Mouse (Mus musculus) brown adipose tissue, adult 24 weeks (tissue): Measurements from ENCODE around the gene Top2a. TPM values are rescaled to one million over a fixed set of nuclear protein-coding genes. Genes with fewer than 3 reads are reported as not detected.

Experiments
- H3K27ac ChIP-seq: fragments of 200-500 bp; replicated peaks from 2 replicates; pipeline ENCODE4 v1.5.1; 2012; ENCODE audit warnings: low read depth, mild to moderate bottlenecking, low read length
- H3K4me1 ChIP-seq: fragments of 200-500 bp; 2 replicates; pipeline ENCODE4 v1.6.1; 2012; ENCODE audit warnings: low read length, mixed read lengths; ENCODE audit not compliant: control insufficient read depth, insufficient read depth, insufficient read length
- H3K4me3 ChIP-seq: fragments of 200-500 bp; 2 replicates; pipeline ENCODE4 v1.5.1; 2012; ENCODE audit warnings: low read depth, mild to moderate bottlenecking, low read length, moderate library complexity; ENCODE audit not compliant: insufficient read depth
- polyA plus RNA-seq: library from polyadenylated mRNA; stranded (reverse); fragments of >200 nt; gene quantifications from 2 replicates; pipeline ENCODE4 v1.2.4, GENCODE M21; 2012; ENCODE audit not compliant: missing spikeins, insufficient read depth, insufficient read length

Top2a gene
- 0.92 and 1.2 TPM in 2 replicates for polyA plus RNA-seq

GRCm38 (mm10) chr11:99023500-99024467, at the start of gene Top2a:
TSS of gene Top2a (minus strand) at chr11:99024189.
- no peak within 1 kb of the TSS for H3K27ac ChIP-seq
- no peaks in the 10 kb centered on the region for H3K4me1 ChIP-seq
- peak within 1 kb of the TSS; percentile 74 for H3K4me3 ChIP-seq

- Histone ChIP-seq H3K4me1 (no peaks in the 10 kb centered on the region), H3K4me3 (no peak overlapping the region), H3K27ac (no peak overlapping the region)
Measured at GRCm38 (mm10) chr11:99073781-99074180, 49.8 kb upstream of the Top2a start.

GRCm38 (mm10) chr11:99071866-99072265, 47.9 kb upstream of the Top2a start:
- no peak overlapping the region for H3K4me3 ChIP-seq
- H3K27ac ChIP-seq, result no peak overlapping the region
- H3K4me1 ChIP-seq, result no peaks in the 10 kb centered on the region

GRCm38 (mm10) chr11:99068455-99068854, 44.5 kb upstream of the Top2a start:
- Histone ChIP-seq H3K4me1 (no peaks in the 10 kb centered on the region), H3K4me3 (no peak overlapping the region), H3K27ac (no peak overlapping the region)

- H3K4me1 ChIP-seq, result no peaks in the 10 kb centered on the region
- no peak overlapping the region for H3K27ac ChIP-seq
- no peak overlapping the region for H3K4me3 ChIP-seq
Measured at GRCm38 (mm10) chr11:99067591-99067990, 43.6 kb upstream of the Top2a start.

GRCm38 (mm10) chr11:99065979-99066378, 42.0 kb upstream of the Top2a start:
- Histone ChIP-seq H3K4me1 (no peaks in the 10 kb centered on the region), H3K4me3 (no peak overlapping the region), H3K27ac (no peak overlapping the region)

GRCm38 (mm10) chr11:99065353-99065752, 41.4 kb upstream of the Top2a start:
- H3K27ac ChIP-seq, result no peak overlapping the region

GRCm38 (mm10) chr11:99063406-99064131, 39.6 kb upstream of the Top2a start:
- H3K4me3 ChIP-seq, result no peak overlapping the region
- no peak overlapping the region for H3K27ac ChIP-seq
- H3K4me1 ChIP-seq, result peaks cover 4% of the 10 kb centered on the region; the same call in 1 of the 2 replicates

More at GRCm38 (mm10) chr11:99065353-99065752, 41.4 kb upstream of the Top2a start:
- Histone ChIP-seq H3K4me1 (peaks cover 2% of the 10 kb centered on the region; the same call in 1 of the 2 replicates), H3K4me3 (no peak overlapping the region)

GRCm38 (mm10) chr11:99062661-99063060, 38.7 kb upstream of the Top2a start:
- no peak overlapping the region for H3K4me3 ChIP-seq
- peaks cover 4% of the 10 kb centered on the region; the same call in 1 of the 2 replicates for H3K4me1 ChIP-seq
- H3K27ac ChIP-seq, result no peak overlapping the region

GRCm38 (mm10) chr11:99060435-99060834, 36.4 kb upstream of the Top2a start:
- 0 out of 2 replicates have a peak overlapping the region, but pooled peaks have one; percentile 31 for H3K27ac ChIP-seq
- H3K4me1 ChIP-seq, result peaks cover 4% of the 10 kb centered on the region; the same call in 1 of the 2 replicates
- no peak overlapping the region for H3K4me3 ChIP-seq

GRCm38 (mm10) chr11:99055571-99056452, 31.8 kb upstream of the Top2a start:
- Histone ChIP-seq H3K27ac (no peak overlapping the region), H3K4me3 (no peak overlapping the region), H3K4me1 (peaks cover 4% of the 10 kb centered on the region; the same call in 1 of the 2 replicates)

GRCm38 (mm10) chr11:99055143-99055542, 31.2 kb upstream of the Top2a start:
- Histone ChIP-seq H3K4me3 (no peak overlapping the region), H3K27ac (no peak overlapping the region), H3K4me1 (no peaks in the 10 kb centered on the region)

- Histone ChIP-seq H3K4me1 (peaks cover 31% of the 10 kb centered on the region), H3K4me3 (no peak overlapping the region), H3K27ac (peak overlapping the region; percentile 19)
Measured at GRCm38 (mm10) chr11:99047643-99048042, 23.7 kb upstream of the Top2a start.

- Histone ChIP-seq H3K27ac (peak overlapping the region; percentile 96), H3K4me1 (peaks cover 35% of the 10 kb centered on the region), H3K4me3 (no peak overlapping the region)
Measured at GRCm38 (mm10) chr11:99047120-99047519, 23.1 kb upstream of the Top2a start.
